Mouse (Mus musculus): Measurements from ENCODE around the gene Jade2. TPM values are rescaled to one million over a fixed set of nuclear protein-coding genes. Genes with fewer than 3 reads are reported as not detected.

Jade2 gene
- total and polyA plus RNA-seq, 2 experiments from 2014 or later, result 0.95 to 3.7 TPM

GRCm38 (mm10) chr11:51848324-51848723 lies 9.1 kb downstream of the Jade2 start:
- Histone ChIP-seq H3K9ac (replicated peaks; ENCODE audit: low read length, poor library complexity, severe bottlenecking) (no peak overlapping the region), H3K36me3 (ENCODE audit: insufficient read depth, low read length) (no peaks in the 10 kb centered on the region), H3K9me3 (ENCODE audit: low read length) (no peaks in the 10 kb centered on the region), H3K4me2 (ENCODE audit: low read depth, low read length, poor library complexity, severe bottlenecking) (no peak overlapping the region), H3K27me3 (ENCODE audit: insufficient read depth, low read length) (no peaks in the 10 kb centered on the region), H3K4me3 (ENCODE audit: low read depth, low read length) (no peak overlapping the region), H3K27ac (ENCODE audit: low read depth, low read length) (no peak overlapping the region), H3K4me1 (ENCODE audit: insufficient read depth, low read length) (no peaks in the 10 kb centered on the region; the same call in 1 of the 2 replicates)
- 85% methylated on average over 3 of the region's 3 CpGs for WGBS
- DNase-seq (ENCODE audit: low spot score) (no peak), ATAC-seq (ENCODE audit: low FRiP score) (no peak)
- no peak for TF ChIP-seq CTCF (IDR thresholded peaks at IDR 0.05)

- Histone ChIP-seq H3K4me3 (ENCODE audit: low read depth, low read length) (no peak overlapping the region), H3K4me2 (ENCODE audit: low read depth, low read length, poor library complexity, severe bottlenecking) (no peak overlapping the region), H3K9ac (replicated peaks; ENCODE audit: low read length, poor library complexity, severe bottlenecking) (no peak overlapping the region), H3K4me1 (ENCODE audit: insufficient read depth, low read length) (no peaks in the 10 kb centered on the region; the same call in 1 of the 2 replicates), H3K27ac (ENCODE audit: low read depth, low read length) (no peak overlapping the region), H3K9me3 (ENCODE audit: low read length) (no peaks in the 10 kb centered on the region), H3K36me3 (ENCODE audit: insufficient read depth, low read length) (no peaks in the 10 kb centered on the region), H3K27me3 (ENCODE audit: insufficient read depth, low read length) (no peaks in the 10 kb centered on the region)
- WGBS, result 96% methylated on average over 1 of the region's 1 CpGs
- DNase-seq (ENCODE audit: low spot score) (no peak), ATAC-seq (ENCODE audit: low FRiP score) (no peak)
- TF ChIP-seq CTCF (IDR thresholded peaks at IDR 0.05), result no peak
These were observed 9.6 kb downstream of the Jade2 start for GRCm38 (mm10) chr11:51847902-51848301.

- WGBS, result 95% methylated on average over 16 of the region's 16 CpGs
- DNase-seq (ENCODE audit: low spot score) (no peak), ATAC-seq (ENCODE audit: low FRiP score) (no peak)
- no peaks in the 10 kb centered on the region for H3K9me3 ChIP-seq (ENCODE audit: low read length)
- no peak overlapping the region for H3K4me2 ChIP-seq (ENCODE audit: low read depth, low read length, poor library complexity, severe bottlenecking)
- no peak overlapping the region for H3K9ac ChIP-seq (replicated peaks; ENCODE audit: low read length, poor library complexity, severe bottlenecking)
- H3K4me3 ChIP-seq (ENCODE audit: low read depth, low read length), result no peak overlapping the region
- no peaks in the 10 kb centered on the region; the same call in 1 of the 2 replicates for H3K4me1 ChIP-seq (ENCODE audit: insufficient read depth, low read length)
- TF ChIP-seq CTCF (IDR thresholded peaks at IDR 0.05), result no peak
- no peak overlapping the region for H3K27ac ChIP-seq (ENCODE audit: low read depth, low read length)
- no peaks in the 10 kb centered on the region for H3K27me3 ChIP-seq (ENCODE audit: insufficient read depth, low read length)
- H3K36me3 ChIP-seq (ENCODE audit: insufficient read depth, low read length), result no peaks in the 10 kb centered on the region
These were observed 11.2 kb downstream of the Jade2 start for GRCm38 (mm10) chr11:51845981-51846883.

- WGBS, result 57% methylated on average over 10 of the region's 10 CpGs
- ATAC-seq (ENCODE audit: low FRiP score) (no peak), DNase-seq (ENCODE audit: low spot score) (no peak)
- H3K9me3 ChIP-seq (ENCODE audit: low read length), result no peaks in the 10 kb centered on the region
- H3K9ac ChIP-seq (replicated peaks; ENCODE audit: low read length, poor library complexity, severe bottlenecking), result no peak overlapping the region
- H3K4me1 ChIP-seq (ENCODE audit: insufficient read depth, low read length), result no peaks in the 10 kb centered on the region; the same call in 1 of the 2 replicates
- no peaks in the 10 kb centered on the region for H3K27me3 ChIP-seq (ENCODE audit: insufficient read depth, low read length)
- no peak for TF ChIP-seq CTCF (IDR thresholded peaks at IDR 0.05)
- H3K4me2 ChIP-seq (ENCODE audit: low read depth, low read length, poor library complexity, severe bottlenecking), result no peak overlapping the region
- H3K36me3 ChIP-seq (ENCODE audit: insufficient read depth, low read length), result no peaks in the 10 kb centered on the region
- no peak overlapping the region for H3K4me3 ChIP-seq (ENCODE audit: low read depth, low read length)
- H3K27ac ChIP-seq (ENCODE audit: low read depth, low read length), result no peak overlapping the region
These were observed 12.8 kb downstream of the Jade2 start for GRCm38 (mm10) chr11:51844529-51845098.

GRCm38 (mm10) chr11:51843898-51844297 lies 13.6 kb downstream of the Jade2 start:
- no peak overlapping the region for H3K4me2 ChIP-seq (ENCODE audit: low read depth, low read length, poor library complexity, severe bottlenecking)
- no peaks in the 10 kb centered on the region for H3K27me3 ChIP-seq (ENCODE audit: insufficient read depth, low read length)
- H3K9ac ChIP-seq (replicated peaks; ENCODE audit: low read length, poor library complexity, severe bottlenecking), result no peak overlapping the region
- no peak for TF ChIP-seq CTCF (IDR thresholded peaks at IDR 0.05)
- H3K9me3 ChIP-seq (ENCODE audit: low read length), result no peaks in the 10 kb centered on the region
- no peak for DNase-seq (ENCODE audit: low spot score)
- H3K27ac ChIP-seq (ENCODE audit: low read depth, low read length), result no peak overlapping the region
- no peak for ATAC-seq (ENCODE audit: low FRiP score)
- no peaks in the 10 kb centered on the region for H3K36me3 ChIP-seq (ENCODE audit: insufficient read depth, low read length)
- H3K4me3 ChIP-seq (ENCODE audit: low read depth, low read length), result no peak overlapping the region
- H3K4me1 ChIP-seq (ENCODE audit: insufficient read depth, low read length), result no peaks in the 10 kb centered on the region; the same call in 1 of the 2 replicates

DNA sequence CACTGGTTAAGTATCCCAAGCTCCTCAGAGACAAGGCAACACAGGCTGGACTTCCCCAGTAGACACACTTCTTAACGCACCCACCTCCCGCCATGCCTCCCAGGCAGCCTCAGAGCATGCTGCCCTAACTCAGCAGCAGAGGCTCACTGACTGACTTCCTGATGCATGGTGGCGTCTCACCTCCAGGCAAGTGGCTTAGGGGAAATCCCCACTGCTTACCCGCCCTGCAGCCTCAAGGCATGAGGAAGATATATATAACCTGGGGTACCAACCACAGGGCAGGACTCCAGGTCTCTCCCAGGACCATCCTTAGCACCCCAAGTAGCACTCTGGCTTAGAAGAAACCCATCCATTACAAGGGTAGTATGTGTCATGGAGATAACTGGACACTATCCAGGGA lies 14.3 kb downstream of the Jade2 start:
- Histone ChIP-seq H3K4me3 (ENCODE audit: low read depth, low read length) (no peak overlapping the region), H3K4me1 (ENCODE audit: insufficient read depth, low read length) (no peaks in the 10 kb centered on the region; the same call in 1 of the 2 replicates), H3K27me3 (ENCODE audit: insufficient read depth, low read length) (no peaks in the 10 kb centered on the region), H3K27ac (ENCODE audit: low read depth, low read length) (no peak overlapping the region), H3K4me2 (ENCODE audit: low read depth, low read length, poor library complexity, severe bottlenecking) (no peak overlapping the region), H3K9me3 (ENCODE audit: low read length) (no peaks in the 10 kb centered on the region), H3K9ac (replicated peaks; ENCODE audit: low read length, poor library complexity, severe bottlenecking) (no peak overlapping the region), H3K36me3 (ENCODE audit: insufficient read depth, low read length) (no peaks in the 10 kb centered on the region)
- 88% methylated on average over 4 of the region's 4 CpGs for WGBS
- DNase-seq (ENCODE audit: low spot score) (no peak), ATAC-seq (ENCODE audit: low FRiP score) (no peak)
- TF ChIP-seq CTCF (IDR thresholded peaks at IDR 0.05), result no peak
